Mouse (Mus musculus): Measurements from ENCODE around the gene Jmjd8. TPM values are rescaled to one million over a fixed set of nuclear protein-coding genes. Genes with fewer than 3 reads are reported as not detected.

The Jmjd8 gene
- polyA plus RNA-seq, 1 experiment from 2014 or later: 22.7 TPM

DNA sequence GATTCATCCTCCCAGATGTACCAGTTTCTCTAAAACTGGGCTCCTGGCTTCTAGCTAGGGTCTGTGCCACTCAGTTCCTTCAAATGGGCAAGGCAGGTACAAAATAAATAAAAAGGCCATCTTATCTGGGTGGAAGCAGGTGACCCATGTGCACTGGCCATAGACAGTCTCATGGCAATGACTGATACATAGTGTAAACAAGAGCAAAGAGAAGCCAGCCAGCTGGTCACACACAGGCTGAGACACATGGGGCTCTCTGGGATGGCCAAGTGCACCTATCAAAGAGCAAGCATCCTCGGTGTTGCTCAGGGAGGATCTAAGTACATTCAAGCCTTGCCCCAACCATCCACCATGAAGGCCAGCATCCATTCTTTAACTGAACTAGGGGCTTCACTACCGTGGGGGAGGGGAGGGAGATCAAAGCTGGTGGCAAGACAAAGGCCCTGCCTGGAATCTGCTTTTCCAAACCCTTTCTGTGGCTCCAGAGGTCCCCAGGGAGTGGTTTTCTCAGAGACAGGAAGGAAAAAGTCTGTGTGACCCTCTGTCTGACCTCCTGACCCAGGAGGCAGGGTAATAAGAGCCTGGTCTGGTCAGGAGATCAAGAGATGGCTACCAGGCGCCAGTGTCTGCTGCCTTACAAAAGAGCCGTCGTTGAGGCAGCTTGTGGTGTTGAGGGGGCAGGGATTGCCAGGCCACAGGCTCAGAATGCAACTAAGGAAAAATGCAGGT, 52.4 kb downstream of the Jmjd8 start:
- Histone ChIP-seq H3K4me1 (replicated peaks; ENCODE audit: control insufficient read depth, insufficient read depth, low read length) (peaks cover 3% of the 10 kb centered on the region; the same call in 1 of the 2 replicates), H3K9ac (ENCODE audit: low read depth, low read length) (no peak overlapping the region), H3K27me3 (replicated peaks; ENCODE audit: control insufficient read depth, insufficient read depth, low read length) (no peaks in the 10 kb centered on the region), H3K27ac (ENCODE audit: low read depth, low read length) (no peak overlapping the region), H3K4me3 (ENCODE audit: low read depth, low read length) (no peak overlapping the region), H3K9me3 (ENCODE audit: control insufficient read depth) (no peaks in the 10 kb centered on the region), H3K36me3 (ENCODE audit: control insufficient read depth, insufficient read depth) (peaks cover 39% of the 10 kb centered on the region), H3K4me2 (replicated peaks; ENCODE audit: low read depth) (no peak overlapping the region)
- no peak for ATAC-seq
- TF ChIP-seq CTCF (IDR thresholded peaks at IDR 0.05; ENCODE audit: low read depth): no peak
- WGBS: 28% methylated on average over 5 of the region's 5 CpGs

Small RNA genes lying within 50 kb of the gene (microRNA-seq; reads per million reads assigned to microRNA genes)
- gene Mir3082 (not detected), gene Mir6966 (not detected)

Other genes starting within 250 kb of the Jmjd8 start
- 16.1 and 16.5 TPM in 2 replicates for gene Lmf1, start 249.8 kb upstream of the Jmjd8 start, polyA plus RNA-seq (2015; fragmentation: Nextera tagmentation; extraction: Ambion mirVana)
- 0.92 and 0.95 TPM in 2 replicates for gene Gng13, start 111.7 kb upstream of the Jmjd8 start, polyA plus RNA-seq (2015; fragmentation: Nextera tagmentation; extraction: Ambion mirVana)
- gene Chtf18, start 101.4 kb upstream of the Jmjd8 start, polyA plus RNA-seq (2015; fragmentation: Nextera tagmentation; extraction: Ambion mirVana): 4.3 and 6.1 TPM in 2 replicates
- 6.7 and 7.2 TPM in 2 replicates for gene Rpusd1, start 101.2 kb upstream of the Jmjd8 start, polyA plus RNA-seq (2015; fragmentation: Nextera tagmentation; extraction: Ambion mirVana)
- not detected in 2 replicates for gene Mslnl, start 92.8 kb upstream of the Jmjd8 start, polyA plus RNA-seq (2015; fragmentation: Nextera tagmentation; extraction: Ambion mirVana)
- 48.2 and 57.0 TPM in 2 replicates for gene Msln, start 74.5 kb upstream of the Jmjd8 start, polyA plus RNA-seq (2015; fragmentation: Nextera tagmentation; extraction: Ambion mirVana)
- gene Narfl, start 55.1 kb upstream of the Jmjd8 start, polyA plus RNA-seq (2015; fragmentation: Nextera tagmentation; extraction: Ambion mirVana): 20.2 and 21.7 TPM in 2 replicates
- gene Haghl, start 43.2 kb upstream of the Jmjd8 start, polyA plus RNA-seq (2015; fragmentation: Nextera tagmentation; extraction: Ambion mirVana): 28.2 and 31.4 TPM in 2 replicates
- gene Ccdc78, start 42.3 kb upstream of the Jmjd8 start, polyA plus RNA-seq (2015; fragmentation: Nextera tagmentation; extraction: Ambion mirVana): 0.09 and 0.18 TPM in 2 replicates
- 127 and 129 TPM in 2 replicates for gene Fam173a, start 36.0 kb upstream of the Jmjd8 start, polyA plus RNA-seq (2015; fragmentation: Nextera tagmentation; extraction: Ambion mirVana)
- not detected in 2 replicates for gene AC134908.4, start 33.2 kb upstream of the Jmjd8 start, polyA plus RNA-seq (2015; fragmentation: Nextera tagmentation; extraction: Ambion mirVana)
- 21.4 and 23.5 TPM in 2 replicates for gene Metrn, start 31.7 kb upstream of the Jmjd8 start, polyA plus RNA-seq (2015; fragmentation: Nextera tagmentation; extraction: Ambion mirVana)
- gene Fbxl16, start 19.8 kb upstream of the Jmjd8 start, polyA plus RNA-seq (2015; fragmentation: Nextera tagmentation; extraction: Ambion mirVana): 1.1 and 1.5 TPM in 2 replicates
- 9.6 and 10.2 TPM in 2 replicates for gene Wdr24, start 5.2 kb upstream of the Jmjd8 start, polyA plus RNA-seq (2015; fragmentation: Nextera tagmentation; extraction: Ambion mirVana)
- 245 and 246 TPM in 2 replicates for gene Stub1, start 4.5 kb downstream of the Jmjd8 start, polyA plus RNA-seq (2015; fragmentation: Nextera tagmentation; extraction: Ambion mirVana)
- 1.4 and 1.9 TPM in 2 replicates for gene Rhbdl1, start 8.4 kb downstream of the Jmjd8 start, polyA plus RNA-seq (2015; fragmentation: Nextera tagmentation; extraction: Ambion mirVana)
- gene Gm20683, start 12.9 kb downstream of the Jmjd8 start, polyA plus RNA-seq (2015; fragmentation: Nextera tagmentation; extraction: Ambion mirVana): 0.54 and 0.90 TPM in 2 replicates
- 18.1 and 20.4 TPM in 2 replicates for gene Rhot2, start 16.0 kb downstream of the Jmjd8 start, polyA plus RNA-seq (2015; fragmentation: Nextera tagmentation; extraction: Ambion mirVana)
- 2.5 and 2.9 TPM in 2 replicates for gene Wdr90, start 32.6 kb downstream of the Jmjd8 start, polyA plus RNA-seq (2015; fragmentation: Nextera tagmentation; extraction: Ambion mirVana)
- gene Mcrip2, start 39.9 kb downstream of the Jmjd8 start, polyA plus RNA-seq (2015; fragmentation: Nextera tagmentation; extraction: Ambion mirVana): 51.0 and 55.9 TPM in 2 replicates
- 46.6 and 51.7 TPM in 2 replicates for gene Mettl26, start 46.2 kb downstream of the Jmjd8 start, polyA plus RNA-seq (2015; fragmentation: Nextera tagmentation; extraction: Ambion mirVana)
- 0.14 and 0.27 TPM in 2 replicates for gene Wfikkn1, start 52.0 kb downstream of the Jmjd8 start, polyA plus RNA-seq (2015; fragmentation: Nextera tagmentation; extraction: Ambion mirVana)
- 15.8 and 16.9 TPM in 2 replicates for gene Rab40c, start 90.9 kb downstream of the Jmjd8 start, polyA plus RNA-seq (2015; fragmentation: Nextera tagmentation; extraction: Ambion mirVana)
- gene Pigq, start 116.1 kb downstream of the Jmjd8 start, polyA plus RNA-seq (2015; fragmentation: Nextera tagmentation; extraction: Ambion mirVana): 34.9 and 37.2 TPM in 2 replicates
- not detected in 2 replicates for gene Nhlrc4, start 116.1 kb downstream of the Jmjd8 start, polyA plus RNA-seq (2015; fragmentation: Nextera tagmentation; extraction: Ambion mirVana)
- 0.05 and 0.09 TPM in 2 replicates for gene A930017K11Rik, start 123.7 kb downstream of the Jmjd8 start, polyA plus RNA-seq (2015; fragmentation: Nextera tagmentation; extraction: Ambion mirVana)
- gene Capn15, start 156.9 kb downstream of the Jmjd8 start, polyA plus RNA-seq (2015; fragmentation: Nextera tagmentation; extraction: Ambion mirVana): 29.5 and 37.4 TPM in 2 replicates
- gene Rab11fip3, start 240.7 kb downstream of the Jmjd8 start, polyA plus RNA-seq (2015; fragmentation: Nextera tagmentation; extraction: Ambion mirVana): 32.3 and 37.5 TPM in 2 replicates